Mouse (Mus musculus): ENCODE data around the gene Etv1. TPM values are rescaled to one million over a fixed set of nuclear protein-coding genes. Genes with fewer than 3 reads are reported as not detected.

Etv1 gene
- 60.2 and 61.6 TPM in 2 replicates for polyA plus RNA-seq (2014; fragmentation: Nextera tagmentation; extraction: Ambion mirVana)

DNA sequence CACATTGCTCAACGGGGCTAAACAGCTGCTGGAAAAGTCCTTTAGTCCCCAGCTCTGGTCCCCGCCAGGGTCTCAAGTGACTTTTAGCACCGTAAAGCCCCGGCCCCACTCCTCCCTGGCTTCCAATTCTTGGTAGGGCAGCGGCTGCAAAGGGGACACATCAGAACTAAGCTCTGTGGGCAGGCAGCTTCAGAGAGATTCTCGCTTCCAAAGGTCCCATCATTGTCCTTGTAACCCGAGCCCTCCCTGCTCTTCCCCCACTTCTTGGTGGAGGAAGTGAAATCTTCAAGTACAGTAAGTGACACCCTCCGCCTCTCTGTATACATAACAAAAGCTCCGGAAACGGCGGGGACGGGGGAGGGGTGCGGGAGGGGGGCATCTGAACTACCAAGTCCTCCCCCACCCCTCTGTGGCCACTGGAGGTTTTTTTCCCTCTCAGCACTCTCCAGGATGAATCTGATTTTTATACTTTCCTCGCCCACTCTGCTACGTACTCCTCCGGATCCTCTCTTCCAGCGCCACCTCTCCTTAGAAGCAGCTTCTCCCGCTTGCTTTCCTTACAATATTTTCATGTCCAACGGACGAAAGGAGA, at the start of gene Etv1:
TSS of gene Etv1 (plus strand) at position 195 of the 592 bp plus-strand sequence.
- Histone ChIP-seq H3K4me1 (ENCODE audit: control insufficient read depth, insufficient read depth, low read length) (peaks cover 6% of the 10 kb centered on the region; the same call in 1 of the 2 replicates), H3K9ac (replicated peaks; ENCODE audit: low read depth, low read length) (peak within 1 kb of the TSS; percentile 47), H3K4me2 (replicated peaks; ENCODE audit: low read depth, low read length) (peak within 1 kb of the TSS; percentile 95), H3K9me3 (ENCODE audit: control insufficient read depth, low read depth, low read length) (no peaks in the 10 kb centered on the region), H3K27me3 (ENCODE audit: control insufficient read depth, insufficient read depth, low read length) (no peaks in the 10 kb centered on the region), H3K27ac (ENCODE audit: low read length) (peak within 1 kb of the TSS; percentile 96), H3K4me3 (ENCODE audit: low read depth, low read length) (peak within 1 kb of the TSS; percentile 57), H3K36me3 (ENCODE audit: control insufficient read depth, insufficient read depth, low read length) (no peaks in the 10 kb centered on the region)
- ATAC-seq (ENCODE audit: insufficient number of reproducible peaks, insufficient read depth, low FRiP score, low read depth): peak; percentile 47; the same call in 1 of the 2 replicates
- WGBS: 1% methylated on average over 20 of the region's 20 CpGs

DNA sequence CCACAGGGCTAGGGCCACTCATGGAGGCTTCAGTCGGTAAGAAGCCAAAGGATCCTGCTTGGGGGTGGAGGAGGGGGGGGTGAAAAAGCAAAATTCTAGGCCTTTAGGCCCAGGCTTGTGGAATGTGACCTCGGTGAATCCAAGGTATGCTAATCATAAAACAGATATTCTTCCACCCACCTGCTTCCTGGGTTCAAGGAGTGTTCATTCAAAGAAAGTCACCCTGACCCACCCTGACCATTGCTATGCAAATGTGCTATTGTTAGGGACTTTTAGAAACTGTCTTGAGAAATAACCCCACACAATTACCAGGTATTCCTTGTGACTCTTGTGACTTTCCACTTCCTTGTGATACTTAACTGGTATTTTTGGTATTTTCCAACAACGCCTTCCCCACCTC, 49.5 kb upstream of the Etv1 start:
- ATAC-seq (ENCODE audit: insufficient number of reproducible peaks, insufficient read depth, low FRiP score, low read depth): no peak
- Histone ChIP-seq H3K27me3 (ENCODE audit: control insufficient read depth, insufficient read depth, low read length) (no peaks in the 10 kb centered on the region), H3K27ac (ENCODE audit: low read length) (no peak overlapping the region), H3K9ac (replicated peaks; ENCODE audit: low read depth, low read length) (no peak overlapping the region), H3K4me2 (replicated peaks; ENCODE audit: low read depth, low read length) (no peak overlapping the region), H3K9me3 (ENCODE audit: control insufficient read depth, low read depth, low read length) (no peaks in the 10 kb centered on the region), H3K4me1 (ENCODE audit: control insufficient read depth, insufficient read depth, low read length) (no peaks in the 10 kb centered on the region), H3K4me3 (ENCODE audit: low read depth, low read length) (no peak overlapping the region), H3K36me3 (ENCODE audit: control insufficient read depth, insufficient read depth, low read length) (no peaks in the 10 kb centered on the region)
- WGBS: 75% methylated on average over 3 of the region's 3 CpGs

DNA sequence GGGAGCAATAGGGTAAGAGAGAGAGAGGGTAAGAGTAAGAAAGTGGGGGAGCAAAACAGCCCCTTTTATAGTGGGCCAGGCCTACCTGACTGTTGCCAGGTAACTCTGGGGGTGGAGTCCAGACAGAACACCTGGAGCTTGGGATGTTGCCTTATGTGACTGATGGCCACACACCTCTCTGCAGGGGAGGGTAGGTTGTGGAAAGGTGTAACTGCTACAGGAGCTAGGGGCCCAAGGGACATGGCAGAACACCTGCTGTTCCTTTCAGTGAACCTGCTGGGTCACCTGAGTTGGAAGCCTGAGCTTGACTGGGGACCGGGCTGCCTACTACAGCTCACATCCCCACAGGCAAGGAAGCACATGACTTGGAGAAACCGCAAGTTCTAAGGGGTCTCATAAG, 48.4 kb upstream of the Etv1 start:
- Histone ChIP-seq H3K4me1 (ENCODE audit: control insufficient read depth, insufficient read depth, low read length) (no peaks in the 10 kb centered on the region), H3K4me3 (ENCODE audit: low read depth, low read length) (no peak overlapping the region), H3K27ac (ENCODE audit: low read length) (no peak overlapping the region), H3K4me2 (replicated peaks; ENCODE audit: low read depth, low read length) (no peak overlapping the region), H3K36me3 (ENCODE audit: control insufficient read depth, insufficient read depth, low read length) (no peaks in the 10 kb centered on the region), H3K9ac (replicated peaks; ENCODE audit: low read depth, low read length) (no peak overlapping the region), H3K9me3 (ENCODE audit: control insufficient read depth, low read depth, low read length) (no peaks in the 10 kb centered on the region), H3K27me3 (ENCODE audit: control insufficient read depth, insufficient read depth, low read length) (no peaks in the 10 kb centered on the region)
- WGBS: 92% methylated on average over 2 of the region's 2 CpGs
- ATAC-seq (ENCODE audit: insufficient number of reproducible peaks, insufficient read depth, low FRiP score, low read depth): no peak

DNA sequence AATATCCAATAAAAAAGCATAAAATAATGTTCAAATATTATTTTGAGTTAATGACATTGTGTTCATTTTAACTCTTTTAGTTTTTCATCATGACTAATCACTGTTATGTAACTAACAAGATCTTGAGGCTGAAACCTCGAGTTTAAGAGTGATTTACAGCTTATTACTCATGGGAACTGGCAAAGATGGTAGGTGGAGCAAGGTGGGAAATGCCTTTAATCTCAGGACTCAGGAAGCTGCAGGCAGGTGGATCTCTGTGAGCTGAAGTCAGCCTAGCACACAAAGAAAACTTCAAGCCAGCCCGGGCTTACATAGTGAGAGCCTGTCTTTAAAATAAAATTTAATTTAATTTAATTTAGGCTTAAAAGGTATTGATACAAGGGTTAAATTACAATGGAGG, 19.9 kb upstream of the Etv1 start:
- no peaks in the 10 kb centered on the region for H3K27me3 ChIP-seq (ENCODE audit: control insufficient read depth, insufficient read depth, low read length)
- H3K4me2 ChIP-seq (replicated peaks; ENCODE audit: low read depth, low read length): no peak overlapping the region
- no peaks in the 10 kb centered on the region for H3K36me3 ChIP-seq (ENCODE audit: control insufficient read depth, insufficient read depth, low read length)
- no peak overlapping the region for H3K4me3 ChIP-seq (ENCODE audit: low read depth, low read length)
- WGBS: 49% methylated on average over 2 of the region's 2 CpGs
- ATAC-seq (ENCODE audit: insufficient number of reproducible peaks, insufficient read depth, low FRiP score, low read depth): no peak
- H3K9me3 ChIP-seq (ENCODE audit: control insufficient read depth, low read depth, low read length): no peaks in the 10 kb centered on the region
- no peak overlapping the region for H3K27ac ChIP-seq (ENCODE audit: low read length)
- H3K9ac ChIP-seq (replicated peaks; ENCODE audit: low read depth, low read length): no peak overlapping the region
- no peaks in the 10 kb centered on the region for H3K4me1 ChIP-seq (ENCODE audit: control insufficient read depth, insufficient read depth, low read length)

DNA sequence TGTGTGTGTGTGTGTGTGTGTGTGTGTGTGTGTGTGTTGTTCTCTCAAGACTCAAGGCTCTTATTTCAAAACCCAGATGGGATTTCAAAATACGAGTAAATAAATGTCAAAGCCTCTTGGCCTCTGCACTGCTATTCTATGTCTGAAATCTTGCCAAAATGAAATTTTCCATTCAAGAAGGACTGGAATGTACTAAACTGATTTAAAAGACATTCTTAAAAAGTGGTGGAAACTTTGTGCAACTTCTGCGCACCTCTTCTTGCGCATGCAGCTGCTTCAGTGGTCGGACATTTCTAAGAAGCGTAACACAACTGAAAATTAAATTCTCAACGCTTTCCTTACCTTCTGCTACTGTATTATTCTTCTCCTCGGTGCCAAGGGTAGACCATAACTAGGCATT, 1.9 kb upstream of the Etv1 start:
- H3K9me3 ChIP-seq (ENCODE audit: control insufficient read depth, low read depth, low read length): no peaks in the 10 kb centered on the region
- 0 out of 2 replicates have a peak overlapping the region, but pooled peaks have one; percentile 95 for H3K4me2 ChIP-seq (replicated peaks; ENCODE audit: low read depth, low read length)
- no peak for ATAC-seq (ENCODE audit: insufficient number of reproducible peaks, insufficient read depth, low FRiP score, low read depth)
- no peak overlapping the region for H3K4me3 ChIP-seq (ENCODE audit: low read depth, low read length)
- no peaks in the 10 kb centered on the region for H3K27me3 ChIP-seq (ENCODE audit: control insufficient read depth, insufficient read depth, low read length)
- H3K27ac ChIP-seq (ENCODE audit: low read length): no peak overlapping the region
- no peak overlapping the region for H3K9ac ChIP-seq (replicated peaks; ENCODE audit: low read depth, low read length)
- 74% methylated on average over 7 of the region's 7 CpGs for WGBS
- H3K36me3 ChIP-seq (ENCODE audit: control insufficient read depth, insufficient read depth, low read length): no peaks in the 10 kb centered on the region
- H3K4me1 ChIP-seq (ENCODE audit: control insufficient read depth, insufficient read depth, low read length): peaks cover 6% of the 10 kb centered on the region; the same call in 1 of the 2 replicates

DNA sequence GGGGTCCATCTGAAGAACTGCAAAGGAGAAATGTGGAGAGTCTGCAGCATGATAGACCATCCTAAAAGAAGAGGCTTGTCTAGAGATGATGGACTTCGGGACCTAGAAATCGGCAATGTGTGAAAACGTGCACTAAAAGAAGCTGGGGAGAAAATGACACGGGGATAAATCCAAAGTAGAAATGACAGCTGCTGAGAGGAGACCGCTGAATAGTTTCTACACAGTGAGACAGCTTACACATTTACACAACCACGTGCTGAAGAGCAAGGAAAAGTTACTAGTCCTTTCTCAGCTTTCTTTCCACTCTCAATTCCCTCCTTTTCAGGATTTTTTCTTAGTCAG, 1.3 kb upstream of the Etv1 start:
- Histone ChIP-seq H3K27ac (ENCODE audit: low read length) (peak overlapping the region; percentile 11; the same call in 1 of the 2 replicates), H3K9me3 (ENCODE audit: control insufficient read depth, low read depth, low read length) (no peaks in the 10 kb centered on the region), H3K9ac (replicated peaks; ENCODE audit: low read depth, low read length) (no peak overlapping the region), H3K36me3 (ENCODE audit: control insufficient read depth, insufficient read depth, low read length) (no peaks in the 10 kb centered on the region), H3K4me1 (ENCODE audit: control insufficient read depth, insufficient read depth, low read length) (peaks cover 6% of the 10 kb centered on the region; the same call in 1 of the 2 replicates), H3K27me3 (ENCODE audit: control insufficient read depth, insufficient read depth, low read length) (no peaks in the 10 kb centered on the region), H3K4me2 (replicated peaks; ENCODE audit: low read depth, low read length) (peak overlapping the region; percentile 95), H3K4me3 (ENCODE audit: low read depth, low read length) (peak overlapping the region; percentile 57)
- 6% methylated on average over 6 of the region's 6 CpGs for WGBS
- no peak for ATAC-seq (ENCODE audit: insufficient number of reproducible peaks, insufficient read depth, low FRiP score, low read depth)

DNA sequence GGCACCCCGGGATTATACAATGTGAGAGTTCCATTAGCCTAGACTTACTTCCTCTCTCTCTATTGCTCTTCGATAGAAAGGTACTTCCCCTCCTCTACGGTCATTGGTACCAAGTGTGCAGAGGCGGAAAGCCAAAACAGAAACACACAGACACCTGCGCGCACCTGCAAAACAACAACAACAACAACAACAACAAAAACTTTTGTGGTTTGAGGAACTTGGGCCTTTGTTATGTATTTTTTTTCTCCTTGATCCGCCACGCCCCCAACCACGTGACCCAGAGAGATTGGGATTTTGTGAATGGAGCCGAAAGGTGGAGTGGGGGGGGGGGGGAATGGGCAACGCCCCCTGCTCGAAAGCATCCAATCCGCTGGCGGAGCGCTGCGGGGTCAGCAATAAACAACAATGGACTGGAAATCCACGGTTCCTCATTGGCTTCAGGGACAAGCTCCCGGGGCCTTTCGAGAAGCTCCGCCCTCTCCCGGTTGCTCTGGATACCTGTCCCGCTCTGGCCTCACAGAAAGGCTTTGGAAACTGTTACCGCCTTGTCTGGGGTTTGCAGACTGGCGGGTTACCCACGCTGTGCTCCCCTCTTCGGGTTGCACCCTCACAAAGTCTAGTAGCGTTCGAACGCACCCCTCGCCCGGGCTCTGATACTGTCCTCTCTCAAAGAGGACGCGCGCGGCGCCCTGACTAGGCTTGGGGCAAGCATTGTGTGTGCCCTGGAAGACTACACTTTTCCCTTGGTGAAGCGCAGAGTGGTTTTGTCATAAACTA, 693 bp upstream of the Etv1 start:
- under 1% methylated on average over 36 of the region's 37 CpGs for WGBS
- ATAC-seq (ENCODE audit: insufficient number of reproducible peaks, insufficient read depth, low FRiP score, low read depth): peak; percentile 96
- H3K27me3 ChIP-seq (ENCODE audit: control insufficient read depth, insufficient read depth, low read length): no peaks in the 10 kb centered on the region

DNA sequence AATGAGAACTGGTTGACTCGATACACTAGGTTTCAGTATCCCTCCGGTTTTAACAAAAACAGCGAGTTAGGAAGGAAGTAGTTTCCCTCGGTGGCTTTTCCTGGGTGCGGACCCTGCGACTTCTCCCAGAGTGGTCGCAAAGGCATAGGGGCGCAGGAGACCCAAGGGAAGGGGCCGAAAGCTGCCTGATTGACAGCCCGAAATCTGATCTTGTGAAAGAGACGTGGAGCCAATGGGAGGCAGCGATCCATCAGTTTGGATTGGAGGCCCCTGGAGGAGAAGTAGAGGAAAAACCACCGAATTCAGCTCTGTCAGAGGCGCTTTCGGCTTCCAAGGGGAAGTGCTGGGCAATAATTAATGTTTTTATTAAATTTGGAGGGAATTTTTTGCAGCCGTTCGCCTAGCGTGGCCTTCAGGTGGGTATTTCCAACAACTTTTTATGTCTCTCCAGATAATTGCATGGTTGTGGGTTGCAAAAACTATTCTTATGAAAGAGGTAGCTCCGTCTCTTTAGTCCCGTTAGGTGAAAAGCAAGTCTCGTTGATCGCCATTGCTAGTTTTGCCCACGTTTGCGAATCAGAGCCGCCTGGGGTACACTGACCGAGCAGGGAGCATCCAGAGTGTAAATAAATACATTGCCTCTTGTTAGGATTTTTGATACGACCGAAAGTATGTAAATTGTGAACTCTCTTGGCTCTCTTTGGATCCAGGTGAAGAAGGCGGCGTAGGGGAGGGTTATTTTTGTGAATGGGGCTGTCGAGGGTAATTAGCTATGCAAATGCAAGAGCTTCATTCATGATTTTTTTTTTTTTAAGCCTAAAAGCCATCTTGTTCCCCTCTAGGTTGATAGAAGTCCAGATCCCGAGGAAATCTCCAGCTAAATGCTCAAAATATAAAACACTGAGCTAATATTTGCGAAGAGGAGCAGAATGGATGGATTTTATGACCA, 1.1 kb downstream of the Etv1 start:
- Histone ChIP-seq H3K27ac (ENCODE audit: low read length) (peak overlapping the region; percentile 96), H3K9me3 (ENCODE audit: control insufficient read depth, low read depth, low read length) (no peaks in the 10 kb centered on the region), H3K4me2 (replicated peaks; ENCODE audit: low read depth, low read length) (peak overlapping the region; percentile 95), H3K9ac (replicated peaks; ENCODE audit: low read depth, low read length) (peak overlapping the region; percentile 47), H3K27me3 (ENCODE audit: control insufficient read depth, insufficient read depth, low read length) (no peaks in the 10 kb centered on the region), H3K4me1 (ENCODE audit: control insufficient read depth, insufficient read depth, low read length) (peaks cover 6% of the 10 kb centered on the region; the same call in 1 of the 2 replicates), H3K36me3 (ENCODE audit: control insufficient read depth, insufficient read depth, low read length) (no peaks in the 10 kb centered on the region), H3K4me3 (ENCODE audit: low read depth, low read length) (peak overlapping the region; percentile 57)
- ATAC-seq (ENCODE audit: insufficient number of reproducible peaks, insufficient read depth, low FRiP score, low read depth): no peak
- under 1% methylated on average over 33 of the region's 33 CpGs for WGBS

More for the DNA sequence above, 693 bp upstream of the Etv1 start:
- H3K9me3 ChIP-seq (ENCODE audit: control insufficient read depth, low read depth, low read length): no peaks in the 10 kb centered on the region
- H3K36me3 ChIP-seq (ENCODE audit: control insufficient read depth, insufficient read depth, low read length): no peaks in the 10 kb centered on the region
- H3K9ac ChIP-seq (replicated peaks; ENCODE audit: low read depth, low read length): peak overlapping the region; percentile 32; the same call in 1 of the 2 replicates
- H3K4me3 ChIP-seq (ENCODE audit: low read depth, low read length): peak overlapping the region; percentile 57
- peaks cover 6% of the 10 kb centered on the region; the same call in 1 of the 2 replicates for H3K4me1 ChIP-seq (ENCODE audit: control insufficient read depth, insufficient read depth, low read length)
- H3K27ac ChIP-seq (ENCODE audit: low read length): peak overlapping the region; percentile 96
- peak overlapping the region; percentile 95 for H3K4me2 ChIP-seq (replicated peaks; ENCODE audit: low read depth, low read length)
